Mouse (Mus musculus): ENCODE measurements around the gene Pla2g15. TPM values are rescaled to one million over a fixed set of nuclear protein-coding genes. Genes with fewer than 3 reads are reported as not detected.

Pla2g15 gene
- 12.9 and 14.3 TPM in 2 replicates for polyA plus RNA-seq (2015; fragmentation: Nextera tagmentation; extraction: Ambion mirVana)

- Histone ChIP-seq H3K36me3 (ENCODE audit: poor library complexity, severe bottlenecking) (peaks cover 8% of the 10 kb centered on the region; the same call in 1 of the 2 replicates), H3K27ac (0 out of 2 replicates have a peak within 1 kb of the TSS, but pooled peaks have one; percentile 19), H3K4me1 (peaks cover 8% of the 10 kb centered on the region), H3K4me2 (peak within 1 kb of the TSS; percentile 78), H3K9me3 (replicated peaks) (no peaks in the 10 kb centered on the region), H3K9ac (peak within 1 kb of the TSS; percentile 79), H3K4me3 (peak within 1 kb of the TSS; percentile 83), H3K27me3 (no peaks in the 10 kb centered on the region)
- WGBS: 2% methylated on average over 38 of the region's 38 CpGs
- peak; percentile 100 for ATAC-seq
Observed at GRCm38 (mm10) chr8:106149801-106150652, at the start of gene Pla2g15. Gene Pla2g15 (plus strand): TSS chr8:106150399.

GRCm38 (mm10) chr8:106102321-106102720 lies 47.9 kb upstream of the Pla2g15 start:
- WGBS: 87% methylated on average over 4 of the region's 4 CpGs
- H3K27me3 ChIP-seq: no peaks in the 10 kb centered on the region
- no peak overlapping the region for H3K27ac ChIP-seq
- ATAC-seq: no peak
- H3K9me3 ChIP-seq (replicated peaks): no peaks in the 10 kb centered on the region
- peaks cover 35% of the 10 kb centered on the region for H3K36me3 ChIP-seq (ENCODE audit: poor library complexity, severe bottlenecking)
- no peak overlapping the region for H3K9ac ChIP-seq
- H3K4me1 ChIP-seq: no peaks in the 10 kb centered on the region
- no peak overlapping the region for H3K4me3 ChIP-seq
- no peak overlapping the region for H3K4me2 ChIP-seq

- Histone ChIP-seq H3K9ac (no peak overlapping the region), H3K27me3 (no peaks in the 10 kb centered on the region), H3K27ac (no peak overlapping the region), H3K36me3 (ENCODE audit: poor library complexity, severe bottlenecking) (peaks cover 45% of the 10 kb centered on the region), H3K9me3 (replicated peaks) (no peaks in the 10 kb centered on the region), H3K4me3 (no peak overlapping the region), H3K4me1 (no peaks in the 10 kb centered on the region), H3K4me2 (no peak overlapping the region)
- ATAC-seq: no peak
- 94% methylated on average over 2 of the region's 2 CpGs for WGBS
Observed at GRCm38 (mm10) chr8:106103888-106104287, 46.3 kb upstream of the Pla2g15 start.

GRCm38 (mm10) chr8:106106193-106106592 lies 44.0 kb upstream of the Pla2g15 start:
- Histone ChIP-seq H3K4me2 (no peak overlapping the region), H3K4me3 (no peak overlapping the region), H3K36me3 (ENCODE audit: poor library complexity, severe bottlenecking) (peaks cover 45% of the 10 kb centered on the region), H3K27me3 (no peaks in the 10 kb centered on the region), H3K9me3 (replicated peaks) (no peaks in the 10 kb centered on the region), H3K9ac (no peak overlapping the region), H3K27ac (no peak overlapping the region), H3K4me1 (no peaks in the 10 kb centered on the region)
- ATAC-seq: no peak
- WGBS: 92% methylated on average over 1 of the region's 1 CpGs

GRCm38 (mm10) chr8:106108080-106108479 lies 42.1 kb upstream of the Pla2g15 start:
- ATAC-seq: no peak
- H3K4me3 ChIP-seq: no peak overlapping the region
- H3K4me2 ChIP-seq: no peak overlapping the region
- H3K9me3 ChIP-seq (replicated peaks): no peaks in the 10 kb centered on the region
- H3K4me1 ChIP-seq: no peaks in the 10 kb centered on the region
- no peak overlapping the region for H3K9ac ChIP-seq
- 97% methylated on average over 4 of the region's 4 CpGs for WGBS
- peaks cover 42% of the 10 kb centered on the region for H3K36me3 ChIP-seq (ENCODE audit: poor library complexity, severe bottlenecking)
- H3K27ac ChIP-seq: no peak overlapping the region
- no peaks in the 10 kb centered on the region for H3K27me3 ChIP-seq

- no peak overlapping the region for H3K9ac ChIP-seq
- no peaks in the 10 kb centered on the region for H3K9me3 ChIP-seq (replicated peaks)
- H3K4me2 ChIP-seq: no peak overlapping the region
- H3K27ac ChIP-seq: no peak overlapping the region
- ATAC-seq: no peak
- 95% methylated on average over 3 of the region's 3 CpGs for WGBS
- H3K36me3 ChIP-seq (ENCODE audit: poor library complexity, severe bottlenecking): peaks cover 37% of the 10 kb centered on the region
- no peak overlapping the region for H3K4me3 ChIP-seq
- H3K4me1 ChIP-seq: no peaks in the 10 kb centered on the region
- H3K27me3 ChIP-seq: no peaks in the 10 kb centered on the region
Observed at GRCm38 (mm10) chr8:106108729-106109128, 41.5 kb upstream of the Pla2g15 start.

GRCm38 (mm10) chr8:106112041-106112440 lies 38.2 kb upstream of the Pla2g15 start:
- Histone ChIP-seq H3K9ac (no peak overlapping the region), H3K4me2 (no peak overlapping the region), H3K4me3 (no peak overlapping the region), H3K36me3 (ENCODE audit: poor library complexity, severe bottlenecking) (peaks cover 38% of the 10 kb centered on the region), H3K27me3 (no peaks in the 10 kb centered on the region), H3K9me3 (replicated peaks) (no peaks in the 10 kb centered on the region), H3K27ac (no peak overlapping the region), H3K4me1 (no peaks in the 10 kb centered on the region)
- 95% methylated on average over 2 of the region's 2 CpGs for WGBS
- ATAC-seq: no peak

GRCm38 (mm10) chr8:106112514-106112913 lies 37.7 kb upstream of the Pla2g15 start:
- Histone ChIP-seq H3K36me3 (ENCODE audit: poor library complexity, severe bottlenecking) (peaks cover 38% of the 10 kb centered on the region), H3K27me3 (no peaks in the 10 kb centered on the region), H3K4me2 (no peak overlapping the region), H3K27ac (no peak overlapping the region), H3K9ac (no peak overlapping the region), H3K9me3 (replicated peaks) (no peaks in the 10 kb centered on the region), H3K4me1 (no peaks in the 10 kb centered on the region), H3K4me3 (no peak overlapping the region)
- 97% methylated on average over 1 of the region's 1 CpGs for WGBS
- no peak for ATAC-seq

GRCm38 (mm10) chr8:106115897-106116296 lies 34.3 kb upstream of the Pla2g15 start:
- Histone ChIP-seq H3K36me3 (ENCODE audit: poor library complexity, severe bottlenecking) (peaks cover 35% of the 10 kb centered on the region), H3K27me3 (no peaks in the 10 kb centered on the region), H3K9ac (no peak overlapping the region), H3K27ac (no peak overlapping the region), H3K4me3 (no peak overlapping the region), H3K9me3 (replicated peaks) (no peaks in the 10 kb centered on the region), H3K4me2 (no peak overlapping the region), H3K4me1 (no peaks in the 10 kb centered on the region)
- WGBS: 98% methylated on average over 3 of the region's 3 CpGs
- no peak for ATAC-seq

GRCm38 (mm10) chr8:106123443-106123842 lies 26.8 kb upstream of the Pla2g15 start:
- ATAC-seq: no peak
- Histone ChIP-seq H3K27me3 (no peaks in the 10 kb centered on the region), H3K4me3 (no peak overlapping the region), H3K4me1 (no peaks in the 10 kb centered on the region), H3K4me2 (no peak overlapping the region), H3K27ac (no peak overlapping the region), H3K36me3 (ENCODE audit: poor library complexity, severe bottlenecking) (peaks cover 40% of the 10 kb centered on the region), H3K9ac (no peak overlapping the region), H3K9me3 (replicated peaks) (no peaks in the 10 kb centered on the region)
- WGBS: 84% methylated on average over 3 of the region's 3 CpGs

- Histone ChIP-seq H3K36me3 (ENCODE audit: poor library complexity, severe bottlenecking) (peaks cover 47% of the 10 kb centered on the region), H3K4me2 (no peak overlapping the region), H3K27ac (no peak overlapping the region), H3K27me3 (no peaks in the 10 kb centered on the region), H3K4me3 (no peak overlapping the region), H3K9me3 (replicated peaks) (no peaks in the 10 kb centered on the region), H3K4me1 (no peaks in the 10 kb centered on the region), H3K9ac (no peak overlapping the region)
- no peak for ATAC-seq
- WGBS: 95% methylated on average over 1 of the region's 1 CpGs
Observed at GRCm38 (mm10) chr8:106126055-106126454, 24.1 kb upstream of the Pla2g15 start.

- Histone ChIP-seq H3K27me3 (no peaks in the 10 kb centered on the region), H3K9ac (no peak overlapping the region), H3K4me2 (no peak overlapping the region), H3K27ac (no peak overlapping the region), H3K4me1 (no peaks in the 10 kb centered on the region), H3K36me3 (ENCODE audit: poor library complexity, severe bottlenecking) (peaks cover 54% of the 10 kb centered on the region), H3K4me3 (no peak overlapping the region), H3K9me3 (replicated peaks) (no peaks in the 10 kb centered on the region)
- no peak for ATAC-seq
- 74% methylated on average over 3 of the region's 3 CpGs for WGBS
Observed at GRCm38 (mm10) chr8:106127054-106127453, 23.1 kb upstream of the Pla2g15 start.
